Mouse (Mus musculus) cortical plate, adult 2 months (tissue): Measurements from ENCODE around the gene Slc12a1. TPM values are rescaled to one million over a fixed set of nuclear protein-coding genes. Genes with fewer than 3 reads are reported as not detected.

ENCODE experiments used
- H3K27ac ChIP-seq: fragments of 200-500 bp; 2 replicates; pipeline ENCODE4 v1.5.1; 2012; ENCODE audit warnings: low read length, control low read depth, inconsistent platforms; ENCODE audit not compliant: insufficient read depth
- H3K4me1 ChIP-seq: fragments of 200-500 bp; 2 replicates; pipeline ENCODE4 v1.6.1; 2011; ENCODE audit warnings: low read length; ENCODE audit not compliant: control insufficient read depth, insufficient read depth
- H3K4me3 ChIP-seq: fragments of 200-500 bp; 2 replicates; pipeline ENCODE4 v1.5.1; 2011; ENCODE audit warnings: mild to moderate bottlenecking, low read length, control low read depth; ENCODE audit not compliant: insufficient read depth
- CTCF ChIP-seq: fragments of 200-500 bp; IDR thresholded peaks from 2 replicates; pipeline ENCODE4 v1.5.1; 2011; ENCODE audit warnings: mild to moderate bottlenecking, control low read depth, low read length; ENCODE audit not compliant: insufficient read depth; ENCODE audit errors: extremely low read depth
- POLR2A ChIP-seq: fragments of 200-500 bp; IDR thresholded peaks from 2 replicates; pipeline ENCODE4 v1.6.1; 2011; ENCODE audit warnings: mild to moderate bottlenecking, low read length, control low read depth; ENCODE audit not compliant: insufficient read depth; ENCODE audit errors: extremely low read depth
- polyA plus RNA-seq: library from polyadenylated mRNA; depleted of rRNA; stranded (reverse); fragments of >200 nt; gene quantifications from 2 replicates; pipeline ENCODE4 v1.2.3, GENCODE M21; 2012; rRNA removed

Slc12a1 gene
- polyA plus RNA-seq, 1 experiment = 0.02 TPM

DNA sequence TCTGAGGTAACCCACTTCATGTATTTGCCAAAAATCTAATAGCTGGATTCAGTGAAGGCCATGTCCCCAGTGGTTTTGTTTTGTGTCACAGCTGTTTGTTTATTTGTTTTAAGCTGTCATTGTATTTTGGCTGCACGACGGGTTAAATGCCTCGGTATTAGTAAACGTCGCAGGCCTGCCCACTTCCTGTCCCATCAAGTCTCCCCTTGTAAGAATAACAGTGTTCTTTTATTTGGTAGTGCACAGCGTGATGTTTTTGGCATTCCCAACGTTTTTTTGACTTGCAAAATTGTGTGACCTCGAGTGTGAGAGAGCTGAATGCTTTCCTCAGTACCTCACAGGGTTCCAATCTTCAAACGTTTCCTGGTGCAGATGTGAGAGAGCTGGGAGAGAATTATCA is 111.4 kb downstream of the Slc12a1 start:
- H3K27ac ChIP-seq = no peak overlapping the region
- no peak overlapping the region for H3K4me3 ChIP-seq
- TF ChIP-seq POLR2A (no peak), CTCF (no peak)
- H3K4me1 ChIP-seq = no peaks in the 10 kb centered on the region

DNA sequence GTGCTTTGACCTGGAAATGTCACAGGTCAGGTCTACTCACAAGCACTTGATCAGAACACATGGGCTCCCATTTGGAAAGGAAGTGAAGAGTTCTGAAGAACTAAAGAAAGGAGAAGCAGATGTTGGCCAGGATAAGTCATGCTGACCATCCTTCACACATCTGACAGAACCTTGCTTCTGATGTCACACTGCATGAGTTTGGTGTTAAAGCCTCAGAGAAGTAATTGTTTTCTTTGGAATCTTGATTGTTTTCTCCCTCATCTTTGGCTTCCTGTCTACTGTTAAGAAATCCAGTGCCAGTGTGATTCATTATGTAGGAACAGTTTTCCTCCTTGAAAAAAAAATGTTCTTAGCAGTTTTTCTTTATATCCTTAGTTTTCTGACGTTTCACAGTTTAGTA is 116.6 kb downstream of the Slc12a1 start:
- Histone ChIP-seq H3K27ac (no peak overlapping the region), H3K4me3 (no peak overlapping the region), H3K4me1 (no peaks in the 10 kb centered on the region)
- TF ChIP-seq CTCF = no peak
- no peak for TF ChIP-seq POLR2A

DNA sequence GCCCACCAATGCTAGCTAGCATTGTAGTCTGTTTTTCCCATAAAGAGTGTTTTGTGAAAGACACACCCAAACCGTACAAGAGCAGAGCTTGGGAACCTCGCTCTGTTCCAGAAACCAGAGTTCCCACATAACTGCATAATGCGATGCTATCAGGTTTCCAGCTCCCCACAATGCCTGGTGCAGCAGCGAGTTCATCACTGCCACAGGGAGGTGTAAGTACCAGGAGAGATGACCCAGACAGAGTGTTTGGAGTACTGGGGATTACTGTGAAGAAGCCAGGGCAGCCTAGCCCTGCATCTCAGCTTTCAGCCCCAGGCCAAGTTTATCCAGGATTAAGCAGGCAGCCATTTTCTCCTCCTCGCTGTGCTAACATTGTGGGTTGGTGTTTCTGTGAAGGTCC is 123.3 kb downstream of the Slc12a1 start:
- Histone ChIP-seq H3K4me1 (no peaks in the 10 kb centered on the region), H3K27ac (no peak overlapping the region), H3K4me3 (no peak overlapping the region)
- TF ChIP-seq CTCF (no peak), POLR2A (no peak)

GRCm38 (mm10) chr2:125276692-125277091 is 124.4 kb downstream of the Slc12a1 start:
- TF ChIP-seq CTCF = no peak
- TF ChIP-seq POLR2A = no peak
- no peak overlapping the region for H3K27ac ChIP-seq
- H3K4me1 ChIP-seq = no peaks in the 10 kb centered on the region

DNA sequence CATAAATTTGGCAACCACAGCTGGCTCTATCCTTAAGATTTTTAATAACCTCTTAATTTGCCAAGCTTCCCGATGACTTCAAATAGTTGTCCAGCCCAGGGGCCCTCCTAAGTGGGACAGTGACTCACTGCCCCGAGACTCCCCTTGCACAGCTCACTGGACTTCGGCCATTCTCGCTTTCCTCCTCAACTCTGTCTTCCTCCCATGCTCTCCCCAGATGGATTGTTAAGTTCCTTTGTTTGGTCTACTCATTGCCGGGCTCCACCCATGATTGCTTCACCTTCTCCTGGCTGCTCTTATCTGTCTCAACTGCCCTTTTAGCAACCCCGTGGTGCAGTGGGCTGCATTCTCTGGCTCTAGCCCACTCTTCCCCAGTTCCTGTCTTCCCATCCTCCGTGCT is 126.2 kb downstream of the Slc12a1 start:
- Histone ChIP-seq H3K27ac (no peak overlapping the region), H3K4me1 (no peaks in the 10 kb centered on the region), H3K4me3 (no peak overlapping the region)
- no peak for TF ChIP-seq POLR2A
- no peak for TF ChIP-seq CTCF

More at GRCm38 (mm10) chr2:125276692-125277091, 124.4 kb downstream of the Slc12a1 start:
- H3K4me3 ChIP-seq = no peak overlapping the region

Other genes with a start within 250 kb of the Slc12a1 start
- gene Slc24a5, start 84.4 kb upstream of the Slc12a1 start, polyA plus RNA-seq = 0.30 and 0.40 TPM in 2 replicates
- 69.7 and 77.5 TPM in 2 replicates for gene Myef2, start 28.8 kb upstream of the Slc12a1 start, polyA plus RNA-seq
- 7.2 and 7.5 TPM in 2 replicates for gene Ctxn2, start 15.8 kb upstream of the Slc12a1 start, polyA plus RNA-seq
- gene Dut, start 94.7 kb downstream of the Slc12a1 start, polyA plus RNA-seq = 32.4 and 34.6 TPM in 2 replicates